Mouse (Mus musculus): ENCODE results near the gene Clmn. TPM values are rescaled to one million over a fixed set of nuclear protein-coding genes. Genes with fewer than 3 reads are reported as not detected.

The Clmn gene
- polyA plus RNA-seq, 1 experiment from 2014 or later = 2.6 TPM

- no peak for DNase-seq (ENCODE audit: low spot score)
- no peaks in the 10 kb centered on the region; the same call in 1 of the 2 replicates for H3K36me3 ChIP-seq (replicated peaks)
- peaks cover 45% of the 10 kb centered on the region for H3K4me1 ChIP-seq
- no peaks in the 10 kb centered on the region for H3K27me3 ChIP-seq (replicated peaks; ENCODE audit: low read depth, poor library complexity, severe bottlenecking)
- H3K9me3 ChIP-seq = no peaks in the 10 kb centered on the region
- H3K4me3 ChIP-seq = no peak overlapping the region
- H3K27ac ChIP-seq (replicated peaks) = no peak overlapping the region
- WGBS = 88% methylated on average over 7 of the region's 7 CpGs
Observed at GRCm38 (mm10) chr12:104853374-104853773, 11.5 kb downstream of the Clmn start.

- peaks cover 34% of the 10 kb centered on the region for H3K4me1 ChIP-seq
- 20% methylated on average over 16 of the region's 16 CpGs for WGBS
- peak; percentile 87 for DNase-seq (ENCODE audit: low spot score)
- H3K9me3 ChIP-seq = no peaks in the 10 kb centered on the region
- peak overlapping the region; percentile 68 for H3K27ac ChIP-seq (replicated peaks)
- H3K27me3 ChIP-seq (replicated peaks; ENCODE audit: low read depth, poor library complexity, severe bottlenecking) = no peaks in the 10 kb centered on the region
- no peaks in the 10 kb centered on the region; the same call in 1 of the 2 replicates for H3K36me3 ChIP-seq (replicated peaks)
- peak overlapping the region; percentile 36 for H3K4me3 ChIP-seq
Observed at GRCm38 (mm10) chr12:104851711-104852508, 13.0 kb downstream of the Clmn start.

DNA sequence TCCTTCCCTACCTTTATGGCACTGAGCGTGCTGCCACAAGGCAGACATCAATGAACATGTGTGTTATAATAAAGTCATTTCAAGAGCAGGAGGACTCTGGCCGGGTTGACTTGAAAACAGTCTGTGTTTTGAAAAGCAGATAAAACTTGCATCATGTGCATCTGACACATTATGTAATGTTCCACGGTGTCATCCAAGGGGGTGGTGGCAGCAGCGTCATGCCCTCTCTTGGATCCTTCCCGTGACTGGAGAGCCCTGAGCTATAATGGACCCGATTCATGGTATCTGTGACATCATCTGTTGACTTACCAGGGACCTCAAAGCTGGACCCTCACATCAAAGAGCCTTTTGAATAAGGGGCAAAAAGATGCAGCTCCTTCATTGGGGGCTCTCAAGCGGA, 14.8 kb downstream of the Clmn start:
- H3K27me3 ChIP-seq (replicated peaks; ENCODE audit: low read depth, poor library complexity, severe bottlenecking) = peaks cover 5% of the 10 kb centered on the region
- no peak overlapping the region for H3K4me3 ChIP-seq
- H3K27ac ChIP-seq (replicated peaks) = no peak overlapping the region
- DNase-seq (ENCODE audit: low spot score) = no peak
- WGBS = 91% methylated on average over 7 of the region's 7 CpGs
- H3K4me1 ChIP-seq = peaks cover 52% of the 10 kb centered on the region
- no peaks in the 10 kb centered on the region; the same call in 1 of the 2 replicates for H3K36me3 ChIP-seq (replicated peaks)
- no peaks in the 10 kb centered on the region for H3K9me3 ChIP-seq

- 89% methylated on average over 9 of the region's 9 CpGs for WGBS
- Histone ChIP-seq H3K4me1 (peaks cover 60% of the 10 kb centered on the region), H3K9me3 (no peaks in the 10 kb centered on the region), H3K4me3 (no peak overlapping the region), H3K36me3 (replicated peaks) (no peaks in the 10 kb centered on the region), H3K27me3 (replicated peaks; ENCODE audit: low read depth, poor library complexity, severe bottlenecking) (peaks cover 11% of the 10 kb centered on the region), H3K27ac (replicated peaks) (no peak overlapping the region)
- no peak for DNase-seq (ENCODE audit: low spot score)
Observed at GRCm38 (mm10) chr12:104848667-104849066, 16.2 kb downstream of the Clmn start.

DNA sequence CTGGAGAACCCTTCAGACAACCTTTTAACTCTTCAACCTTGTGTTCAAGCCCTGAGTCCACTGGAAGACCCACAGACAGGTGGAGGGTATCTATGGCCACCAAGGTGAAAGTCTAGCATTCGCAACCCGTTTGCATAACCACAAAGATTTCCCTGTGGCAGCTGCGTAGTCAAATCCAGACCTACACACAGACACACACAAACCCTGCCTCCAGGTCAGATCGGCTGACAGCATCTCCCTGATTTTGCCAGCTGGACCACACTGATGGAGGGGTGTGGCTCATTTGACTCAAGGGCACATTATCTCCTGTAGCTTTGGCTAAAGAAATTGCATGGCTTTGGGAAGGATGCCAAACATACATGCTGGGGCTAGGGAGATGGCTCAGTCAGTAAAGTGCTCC, 17.6 kb downstream of the Clmn start:
- no peak overlapping the region for H3K4me3 ChIP-seq
- H3K27me3 ChIP-seq (replicated peaks; ENCODE audit: low read depth, poor library complexity, severe bottlenecking) = peaks cover 11% of the 10 kb centered on the region
- WGBS = 91% methylated on average over 4 of the region's 4 CpGs
- peaks cover 48% of the 10 kb centered on the region for H3K4me1 ChIP-seq
- DNase-seq (ENCODE audit: low spot score) = no peak
- no peak overlapping the region for H3K27ac ChIP-seq (replicated peaks)
- no peaks in the 10 kb centered on the region for H3K9me3 ChIP-seq
- no peaks in the 10 kb centered on the region for H3K36me3 ChIP-seq (replicated peaks)

DNA sequence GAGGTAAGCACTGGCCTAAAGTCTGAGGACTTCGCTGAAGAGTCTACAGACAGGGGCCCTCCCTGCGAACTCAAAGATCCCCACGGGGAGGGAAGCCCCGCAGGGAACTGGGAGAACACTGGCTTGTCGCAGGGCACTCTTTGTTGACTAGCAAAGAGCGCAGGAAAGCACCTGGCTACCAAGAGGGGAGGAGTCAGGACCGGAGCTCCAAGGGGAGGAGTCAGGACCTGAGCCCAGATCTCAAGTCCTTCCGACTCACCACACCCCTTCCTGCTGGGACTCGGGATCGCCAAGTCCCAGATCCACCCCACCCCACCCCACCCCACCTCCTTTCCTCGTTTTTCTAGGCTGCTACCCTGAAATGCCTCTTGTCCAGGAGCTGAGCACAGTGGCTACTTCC, 19.2 kb downstream of the Clmn start:
- Histone ChIP-seq H3K4me1 (peaks cover 46% of the 10 kb centered on the region), H3K27ac (replicated peaks) (peak overlapping the region; percentile 52), H3K4me3 (peak overlapping the region; percentile 51), H3K36me3 (replicated peaks) (no peaks in the 10 kb centered on the region), H3K27me3 (replicated peaks; ENCODE audit: low read depth, poor library complexity, severe bottlenecking) (peaks cover 11% of the 10 kb centered on the region), H3K9me3 (no peaks in the 10 kb centered on the region)
- 3% methylated on average over 11 of the region's 11 CpGs for WGBS
- peak; percentile 60 for DNase-seq (ENCODE audit: low spot score)

DNA sequence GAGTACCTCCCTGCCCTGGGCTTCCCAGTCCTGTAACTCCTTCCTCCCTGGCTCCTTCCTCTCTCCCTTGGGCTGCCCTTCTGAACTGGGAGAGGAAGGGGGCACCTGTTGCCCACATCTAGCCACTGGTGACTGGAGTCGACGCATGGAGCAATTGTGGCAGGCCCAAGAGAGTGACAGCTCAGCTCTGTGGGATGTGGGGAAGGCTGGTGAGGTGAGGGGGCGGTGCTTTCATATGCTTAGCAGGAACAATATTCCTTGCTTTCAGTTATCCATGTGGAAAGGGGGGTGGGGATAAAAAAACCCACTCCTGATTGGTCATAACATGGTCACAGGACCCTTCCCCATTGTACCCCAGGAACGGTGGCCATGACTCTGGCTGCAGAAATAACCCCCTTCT, 19.9 kb downstream of the Clmn start:
- peak overlapping the region; percentile 52 for H3K27ac ChIP-seq (replicated peaks)
- H3K4me3 ChIP-seq = 0 out of 2 replicates have a peak overlapping the region, but pooled peaks have one; percentile 51
- 66% methylated on average over 4 of the region's 4 CpGs for WGBS
- H3K36me3 ChIP-seq (replicated peaks) = no peaks in the 10 kb centered on the region
- peaks cover 11% of the 10 kb centered on the region for H3K27me3 ChIP-seq (replicated peaks; ENCODE audit: low read depth, poor library complexity, severe bottlenecking)
- DNase-seq (ENCODE audit: low spot score) = no peak
- no peaks in the 10 kb centered on the region for H3K9me3 ChIP-seq
- H3K4me1 ChIP-seq = peaks cover 46% of the 10 kb centered on the region

DNA sequence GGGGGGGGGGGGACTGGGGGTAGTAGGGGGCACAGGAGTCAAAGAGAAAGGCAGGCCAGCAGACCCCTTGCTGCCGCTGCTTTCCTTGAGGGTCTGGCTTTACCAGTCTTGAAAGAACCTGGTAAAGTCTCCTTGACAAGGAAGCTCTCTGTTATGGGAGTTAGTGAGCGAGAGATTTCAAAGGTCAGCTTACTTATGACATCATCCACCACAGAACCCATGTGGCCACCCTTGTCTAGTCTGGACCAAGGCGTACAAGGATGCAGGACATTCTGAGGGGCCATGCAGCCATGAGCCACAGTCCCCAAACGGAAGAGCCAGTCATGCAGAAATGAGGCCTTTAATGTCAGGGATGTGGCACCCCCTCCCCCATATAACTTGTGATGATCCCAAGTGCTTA, 20.6 kb downstream of the Clmn start:
- Histone ChIP-seq H3K4me1 (peaks cover 47% of the 10 kb centered on the region), H3K27me3 (replicated peaks; ENCODE audit: low read depth, poor library complexity, severe bottlenecking) (peaks cover 11% of the 10 kb centered on the region), H3K4me3 (no peak overlapping the region), H3K27ac (replicated peaks) (no peak overlapping the region), H3K9me3 (no peaks in the 10 kb centered on the region), H3K36me3 (replicated peaks) (no peaks in the 10 kb centered on the region)
- WGBS = 69% methylated on average over 4 of the region's 4 CpGs
- no peak for DNase-seq (ENCODE audit: low spot score)

GRCm38 (mm10) chr12:104841256-104841655, 23.6 kb downstream of the Clmn start:
- peaks cover 11% of the 10 kb centered on the region for H3K27me3 ChIP-seq (replicated peaks; ENCODE audit: low read depth, poor library complexity, severe bottlenecking)
- WGBS = 82% methylated on average over 3 of the region's 3 CpGs
- DNase-seq (ENCODE audit: low spot score) = no peak
- no peaks in the 10 kb centered on the region for H3K36me3 ChIP-seq (replicated peaks)
- H3K27ac ChIP-seq (replicated peaks) = no peak overlapping the region
- no peaks in the 10 kb centered on the region for H3K9me3 ChIP-seq
- no peak overlapping the region for H3K4me3 ChIP-seq
- H3K4me1 ChIP-seq = peaks cover 53% of the 10 kb centered on the region

- no peaks in the 10 kb centered on the region for H3K9me3 ChIP-seq
- H3K4me3 ChIP-seq = no peak overlapping the region
- H3K27ac ChIP-seq (replicated peaks) = no peak overlapping the region
- H3K36me3 ChIP-seq (replicated peaks) = no peaks in the 10 kb centered on the region
- H3K27me3 ChIP-seq (replicated peaks; ENCODE audit: low read depth, poor library complexity, severe bottlenecking) = no peaks in the 10 kb centered on the region
- no peak for DNase-seq (ENCODE audit: low spot score)
- 64% methylated on average over 4 of the region's 4 CpGs for WGBS
- H3K4me1 ChIP-seq = peaks cover 42% of the 10 kb centered on the region
Observed at GRCm38 (mm10) chr12:104838987-104839386, 25.9 kb downstream of the Clmn start.

DNA sequence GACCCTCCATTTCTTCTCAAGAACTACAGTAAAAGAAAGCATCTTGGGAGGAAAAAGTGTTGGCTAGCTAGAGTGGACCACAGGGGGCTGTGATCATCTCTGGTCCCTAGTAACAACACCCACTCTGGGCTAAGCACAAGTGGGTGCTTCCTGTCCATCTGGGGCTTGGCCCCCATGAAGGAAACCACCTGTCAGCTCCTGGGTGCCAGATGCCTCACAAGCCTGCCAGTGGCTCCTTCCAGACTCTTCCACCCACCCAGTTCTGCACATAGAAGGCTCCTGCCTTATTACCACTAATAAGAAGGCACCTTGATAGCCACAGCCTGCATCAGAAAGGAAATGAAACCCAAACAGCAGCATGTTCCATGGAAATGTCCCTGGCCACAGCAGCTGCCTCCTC, 26.4 kb downstream of the Clmn start:
- H3K27ac ChIP-seq (replicated peaks) = no peak overlapping the region
- DNase-seq (ENCODE audit: low spot score) = no peak
- no peaks in the 10 kb centered on the region for H3K9me3 ChIP-seq
- H3K4me3 ChIP-seq = no peak overlapping the region
- no peaks in the 10 kb centered on the region for H3K27me3 ChIP-seq (replicated peaks; ENCODE audit: low read depth, poor library complexity, severe bottlenecking)
- no peaks in the 10 kb centered on the region for H3K36me3 ChIP-seq (replicated peaks)
- peaks cover 40% of the 10 kb centered on the region for H3K4me1 ChIP-seq

DNA sequence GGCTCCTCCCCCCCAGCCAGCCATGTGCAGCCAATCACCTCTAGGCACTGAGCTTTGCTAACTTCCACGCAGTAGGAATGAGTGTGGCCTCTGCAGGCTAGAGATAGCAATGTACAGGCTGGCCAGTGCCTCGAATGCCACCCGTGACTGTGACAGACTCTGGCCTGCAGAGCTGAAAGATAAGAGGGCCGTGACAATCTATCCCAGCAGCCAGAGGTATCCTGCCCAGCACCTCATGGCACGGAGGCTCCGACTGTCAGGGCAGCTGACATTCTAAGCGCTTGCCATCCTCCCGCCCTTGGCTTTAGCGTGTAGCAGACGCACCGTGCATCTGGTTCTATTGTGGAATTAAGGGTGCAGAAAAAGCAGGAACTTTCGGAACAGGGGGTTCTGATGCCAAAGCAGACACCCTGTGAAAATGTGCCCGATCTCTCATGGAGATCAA, 26.9 kb downstream of the Clmn start:
- no peak overlapping the region for H3K27ac ChIP-seq (replicated peaks)
- H3K36me3 ChIP-seq (replicated peaks) = no peaks in the 10 kb centered on the region
- H3K27me3 ChIP-seq (replicated peaks; ENCODE audit: low read depth, poor library complexity, severe bottlenecking) = no peaks in the 10 kb centered on the region
- H3K4me3 ChIP-seq = no peak overlapping the region
- no peak for DNase-seq (ENCODE audit: low spot score)
- no peaks in the 10 kb centered on the region for H3K9me3 ChIP-seq
- H3K4me1 ChIP-seq = peaks cover 40% of the 10 kb centered on the region
- WGBS = 77% methylated on average over 13 of the region's 13 CpGs

GRCm38 (mm10) chr12:104837111-104837837, 27.6 kb downstream of the Clmn start:
- Histone ChIP-seq H3K27ac (replicated peaks) (no peak overlapping the region), H3K9me3 (no peaks in the 10 kb centered on the region), H3K4me1 (peaks cover 40% of the 10 kb centered on the region), H3K27me3 (replicated peaks; ENCODE audit: low read depth, poor library complexity, severe bottlenecking) (no peaks in the 10 kb centered on the region), H3K36me3 (replicated peaks) (no peaks in the 10 kb centered on the region), H3K4me3 (no peak overlapping the region)
- WGBS = 74% methylated on average over 2 of the region's 2 CpGs
- DNase-seq (ENCODE audit: low spot score) = no peak

All from embryonic facial prominence, embryonic 10.5 days (tissue).